Mouse (Mus musculus): ENCODE data around the gene Stat5a.

Stat5a gene

DNA sequence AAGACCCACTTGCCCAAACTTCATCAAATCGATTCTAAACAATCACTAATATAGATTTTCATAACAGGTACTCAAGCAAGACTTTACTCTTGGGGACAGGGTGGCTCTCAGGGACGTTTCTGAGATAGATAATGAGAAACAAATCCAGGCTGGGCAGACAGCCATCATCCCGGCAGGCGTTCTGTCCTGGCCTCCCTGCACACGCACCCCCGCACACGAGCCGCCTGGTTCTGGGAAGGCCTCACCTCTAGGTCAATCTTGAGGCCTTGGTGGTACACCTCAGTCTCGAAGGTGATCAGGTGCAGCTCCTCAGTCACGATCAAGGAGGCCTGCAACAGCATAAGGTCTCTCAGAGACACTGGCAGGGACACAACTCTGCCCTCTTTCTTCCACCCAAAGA lies 36.9 kb downstream of the Stat5a start:
- no peak for DNase-seq (ENCODE audit: low spot score)

DNA sequence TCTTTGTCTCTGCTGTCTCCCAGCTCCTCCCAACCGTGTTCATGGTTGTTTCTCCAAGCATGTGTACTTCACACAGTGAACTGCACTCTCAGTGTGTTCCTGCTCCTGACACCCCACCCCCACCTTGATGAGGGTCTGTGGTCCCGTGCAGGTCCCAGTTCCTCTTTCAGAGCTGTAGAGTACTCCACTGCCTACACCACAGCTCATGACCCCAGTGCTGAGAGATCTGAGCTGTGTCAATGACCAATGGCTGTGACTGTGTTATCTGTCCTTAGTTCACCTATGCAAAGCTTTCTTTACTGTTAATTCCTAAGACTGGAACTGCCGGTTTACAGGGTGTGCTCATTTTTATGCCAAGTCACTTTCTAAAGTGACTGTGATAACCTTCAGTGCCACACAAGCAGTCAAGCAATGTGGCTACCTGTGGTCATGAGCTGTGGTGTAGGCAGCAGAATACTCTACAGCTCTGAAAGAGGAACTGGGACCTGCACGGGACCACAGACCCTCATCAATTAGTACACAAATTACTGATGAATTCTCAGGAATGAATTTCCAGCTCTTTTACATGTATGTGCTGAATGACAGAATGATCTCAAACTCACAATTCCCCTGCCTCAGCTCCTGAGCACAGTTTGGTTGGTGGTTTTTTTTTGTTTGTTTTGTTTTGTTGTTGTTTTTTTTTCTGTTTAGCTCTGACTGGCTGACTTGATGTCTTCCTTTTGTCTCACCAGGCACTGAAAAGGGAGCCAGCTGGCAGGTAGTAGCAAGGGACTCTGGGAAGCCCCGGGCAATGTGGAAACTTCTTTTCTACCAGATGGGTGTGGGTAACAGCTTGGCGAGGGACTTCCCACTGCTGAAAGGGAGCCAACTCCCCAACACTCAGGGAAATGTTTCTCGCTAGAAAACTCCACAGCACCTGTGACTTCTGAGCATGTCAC lies 38.4 kb downstream of the Stat5a start:
- no peak for DNase-seq (ENCODE audit: low spot score)

GRCm38 (mm10) chr11:100898441-100899199 lies 39.5 kb downstream of the Stat5a start:
- DNase-seq (ENCODE audit: low spot score), result no peak

DNA sequence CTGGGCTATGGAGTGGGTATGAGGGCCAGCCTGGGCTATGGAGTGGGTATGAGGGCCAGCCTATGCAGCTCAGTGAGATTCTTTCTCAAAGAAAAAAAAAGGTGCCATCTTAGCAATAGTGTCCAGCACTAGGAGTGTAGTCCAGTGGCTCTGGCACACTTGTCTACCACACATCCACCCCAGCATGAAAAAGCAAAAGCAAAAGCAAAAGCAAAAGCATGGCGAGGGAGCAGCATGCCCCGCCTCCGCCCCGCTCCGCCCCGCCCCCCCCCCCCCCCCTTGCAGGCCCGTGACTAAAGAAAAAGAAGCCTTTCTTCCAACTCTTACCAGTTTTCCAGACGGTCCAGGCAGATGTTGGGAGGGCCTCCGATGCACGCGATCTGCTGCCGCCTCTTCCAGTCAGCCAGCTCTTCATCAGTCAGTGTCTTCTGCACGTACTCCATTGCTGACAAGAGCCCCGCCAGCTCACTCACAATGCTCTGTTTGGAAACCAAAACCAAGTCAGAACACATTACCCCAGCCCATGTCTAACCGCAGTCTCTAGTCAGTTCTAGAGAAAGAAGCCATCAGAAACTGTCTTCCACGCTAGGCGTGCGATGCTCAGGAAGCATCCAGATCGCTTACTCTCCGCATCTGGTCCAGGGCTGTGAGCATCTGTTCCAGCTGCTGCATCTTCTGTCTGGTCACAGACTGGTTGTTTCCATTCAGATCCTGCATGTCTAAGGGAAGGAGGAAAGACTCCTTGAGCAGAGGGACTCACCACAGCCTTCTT lies 45.6 kb downstream of the Stat5a start:
- DNase-seq (ENCODE audit: low spot score), result no peak

- no peak for DNase-seq (ENCODE audit: low spot score)
Observed at GRCm38 (mm10) chr11:100905929-100906328, 46.8 kb downstream of the Stat5a start.

DNA sequence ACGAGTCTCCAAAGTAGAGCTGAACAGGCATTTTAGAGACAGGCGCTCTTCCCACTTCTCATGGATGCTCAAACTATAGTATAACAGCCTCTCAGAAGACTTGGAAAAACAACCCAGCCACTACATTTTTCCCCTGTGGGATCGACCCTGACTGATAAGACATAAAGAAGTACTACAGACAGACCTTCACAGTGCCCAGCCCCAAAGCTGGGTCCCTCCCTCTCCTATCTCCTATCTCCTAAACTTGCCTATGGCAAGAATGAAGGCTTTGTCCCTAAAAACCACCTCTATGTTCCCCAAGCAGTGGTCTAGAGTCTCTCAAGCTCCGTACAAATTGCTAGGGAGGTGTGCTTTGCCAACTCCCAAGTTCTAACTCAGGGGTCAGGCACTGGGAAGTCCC lies 47.7 kb downstream of the Stat5a start:
- no peak for DNase-seq (ENCODE audit: low spot score)

- no peak for DNase-seq (ENCODE audit: low spot score)
Observed at GRCm38 (mm10) chr11:100908112-100908511, 49.0 kb downstream of the Stat5a start.

- DNase-seq (ENCODE audit: low spot score), result no peak
Observed at GRCm38 (mm10) chr11:100908567-100908966, 49.4 kb downstream of the Stat5a start.

- DNase-seq (ENCODE audit: low spot score), result no peak
Observed at GRCm38 (mm10) chr11:100912401-100913155, 53.4 kb downstream of the Stat5a start.

DNA sequence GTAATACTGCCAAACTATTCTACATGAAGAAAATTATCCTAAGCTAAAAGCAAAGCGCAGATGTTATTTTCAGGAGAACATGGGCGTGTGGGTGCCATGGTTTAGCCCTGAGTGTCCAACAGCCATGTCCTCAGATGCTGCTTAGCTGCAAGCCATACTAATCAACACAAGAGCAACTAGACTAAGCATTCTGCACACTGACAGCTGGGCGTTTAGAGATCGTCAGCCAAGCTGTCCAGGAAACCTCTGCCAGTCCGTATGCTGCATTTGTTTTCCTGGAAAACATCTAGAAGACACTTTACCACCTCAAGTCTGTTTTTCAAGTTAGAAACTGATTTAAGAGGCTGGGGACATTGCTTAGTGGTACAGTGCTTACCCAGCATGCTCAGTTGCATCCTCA lies 55.3 kb downstream of the Stat5a start:
- no peak for DNase-seq (ENCODE audit: low spot score)

DNA sequence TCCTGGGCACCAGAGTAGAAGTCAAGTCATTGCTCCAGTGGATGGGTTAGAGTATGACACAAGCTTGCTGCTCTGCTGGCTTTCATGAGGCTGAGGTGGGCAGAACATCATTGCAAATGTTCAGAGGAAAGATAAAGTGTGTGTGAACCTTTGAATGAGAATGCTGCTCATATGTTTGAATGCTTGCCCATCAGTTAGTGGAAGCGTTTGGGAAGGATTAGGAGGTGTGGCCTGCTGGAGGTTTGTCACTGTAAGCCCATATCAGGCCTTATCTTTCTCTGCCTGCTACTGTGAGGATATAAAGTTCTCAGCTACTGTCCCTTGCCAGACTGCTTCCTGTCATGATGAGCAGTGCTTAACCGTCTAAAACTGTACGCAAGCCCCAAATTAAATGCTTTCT lies 55.9 kb downstream of the Stat5a start:
- no peak for DNase-seq (ENCODE audit: low spot score)

- no peak for DNase-seq (ENCODE audit: low spot score)
Observed at GRCm38 (mm10) chr11:100916432-100916971, 57.4 kb downstream of the Stat5a start.

DNA sequence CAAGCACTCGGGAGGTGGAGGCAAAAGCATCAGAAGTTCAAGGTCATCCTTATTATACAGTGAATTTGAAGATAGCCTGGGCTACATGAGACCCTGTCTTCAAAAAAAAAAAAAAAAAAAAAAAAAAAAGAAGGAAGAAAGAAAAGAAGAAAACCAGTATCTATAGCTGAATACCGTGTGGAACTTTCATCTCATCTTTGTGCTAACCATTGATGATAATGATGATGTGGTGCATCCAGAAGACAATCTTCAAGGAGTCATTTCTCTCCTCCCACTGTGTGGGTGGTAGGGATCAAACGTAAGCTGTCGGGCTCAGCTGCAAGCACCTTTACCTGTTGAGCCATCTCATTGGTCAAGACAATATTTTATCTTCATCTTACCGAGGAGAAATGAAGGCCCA lies 58.9 kb downstream of the Stat5a start:
- DNase-seq (ENCODE audit: low spot score), result no peak

DNA sequence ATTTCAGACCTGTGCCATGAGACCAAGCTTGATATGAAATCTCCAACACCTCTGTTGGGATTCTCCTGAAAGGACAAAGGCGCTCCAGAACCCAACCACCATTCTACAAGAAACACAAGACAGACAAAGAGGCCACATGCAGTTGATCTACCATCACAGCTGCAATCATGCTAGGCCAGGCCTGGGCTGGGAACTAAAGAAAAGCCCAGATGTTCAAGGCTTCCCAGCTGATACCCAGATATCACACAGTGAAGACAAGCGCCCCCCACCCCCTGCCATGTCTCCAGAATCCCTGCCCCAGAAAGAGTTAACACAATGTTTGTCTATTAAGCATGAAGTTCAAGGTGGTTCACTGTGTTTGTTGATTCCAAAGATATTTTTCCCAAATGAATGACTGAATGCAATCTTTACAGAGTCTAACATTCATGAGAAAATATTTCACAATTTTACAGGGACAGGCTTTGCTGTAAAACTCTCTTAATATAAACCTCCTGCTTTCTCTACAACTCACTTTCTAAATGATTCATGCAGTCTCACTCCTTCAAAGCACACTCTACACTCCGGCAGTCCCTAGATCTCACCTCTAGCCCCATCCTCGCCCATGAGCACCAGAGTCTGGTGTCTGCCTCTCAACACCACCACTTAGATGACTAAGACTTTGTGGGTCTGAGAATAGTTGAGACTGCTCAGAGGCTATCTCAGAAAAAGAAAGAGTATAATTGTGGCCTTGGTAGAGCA lies 61.9 kb downstream of the Stat5a start:
- no peak for DNase-seq (ENCODE audit: low spot score)

DNA sequence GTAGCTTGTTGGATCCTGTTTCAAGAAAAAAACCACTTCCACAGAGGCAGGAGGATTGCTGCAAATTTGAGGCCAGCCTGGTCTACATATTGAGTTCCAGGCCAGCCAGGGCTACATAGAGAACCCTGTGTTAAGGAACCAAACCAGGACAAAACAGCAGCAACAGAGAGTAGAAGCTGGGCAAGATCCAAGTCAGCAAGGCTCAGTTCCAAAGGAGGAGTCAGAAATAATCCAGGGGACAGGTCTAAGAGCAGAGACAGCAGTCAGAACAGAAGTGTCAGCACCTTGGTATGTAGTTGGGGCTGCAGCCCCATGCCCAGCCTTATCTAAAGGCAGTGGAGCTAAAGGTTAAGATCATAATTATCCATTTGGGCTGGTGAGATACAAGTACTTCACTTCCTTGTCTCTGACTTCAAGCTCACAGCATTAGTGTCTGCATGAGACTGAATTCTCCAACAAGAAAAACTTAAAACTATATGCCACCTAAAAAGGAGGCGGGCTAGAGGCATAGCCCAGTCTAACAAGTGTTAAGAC lies 65.3 kb downstream of the Stat5a start:
- DNase-seq (ENCODE audit: low spot score), result no peak

DNA sequence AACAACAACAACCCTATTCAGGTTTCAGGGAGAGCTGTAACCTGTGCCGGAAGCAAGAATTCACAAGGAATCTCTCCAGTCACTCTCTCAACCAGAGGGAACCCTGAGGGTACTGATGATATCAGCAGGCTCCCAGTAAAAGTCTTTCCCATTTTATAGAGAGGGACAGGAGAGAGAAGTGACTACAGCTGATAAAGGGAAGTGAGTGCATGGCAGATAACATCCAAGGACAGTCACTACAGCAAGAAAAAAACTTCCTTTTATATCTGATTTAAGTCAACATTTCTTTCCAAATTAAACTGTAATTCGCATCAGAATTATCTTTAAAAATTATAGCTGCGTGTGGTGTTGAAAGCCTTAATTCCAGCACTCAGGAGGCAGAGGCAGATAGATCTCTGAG lies 68.2 kb downstream of the Stat5a start:
- DNase-seq (ENCODE audit: low spot score), result no peak

DNA sequence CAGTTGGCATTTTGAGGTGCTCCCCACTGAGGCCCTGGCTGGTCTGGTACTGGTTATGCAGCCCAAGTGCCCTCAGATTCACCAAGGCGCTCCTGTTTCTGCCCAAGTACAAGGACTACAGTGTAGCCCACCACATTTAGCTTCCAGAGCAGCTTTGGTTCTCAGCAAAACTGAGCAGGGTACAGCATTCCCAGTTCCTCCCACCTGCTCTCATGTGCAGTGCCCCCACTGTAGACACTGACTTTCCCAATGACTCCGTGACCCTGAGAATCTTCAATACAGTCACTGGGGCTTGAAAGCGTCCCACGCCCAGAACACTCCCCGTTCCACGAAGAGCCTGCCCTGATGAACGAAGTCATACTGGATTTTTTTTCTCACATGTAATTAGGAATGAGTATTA lies 71.5 kb downstream of the Stat5a start:
- no peak for DNase-seq (ENCODE audit: low spot score)

- no peak for DNase-seq (ENCODE audit: low spot score)
Observed at GRCm38 (mm10) chr11:100931254-100931921, 72.2 kb downstream of the Stat5a start.
